Mouse (Mus musculus): ENCODE results near the gene Tekt1. TPM values are rescaled to one million over a fixed set of nuclear protein-coding genes. Genes with fewer than 3 reads are reported as not detected.
"Not testable (repeated sequence)": the region's sequence is repeated elsewhere in the genome, so short reads cannot be mapped to it uniquely, and the experiment has no call there.

Gene Tekt1
- total RNA-seq, 2 experiments from 2014 or later, result 0.26 to 0.40 TPM

DNA sequence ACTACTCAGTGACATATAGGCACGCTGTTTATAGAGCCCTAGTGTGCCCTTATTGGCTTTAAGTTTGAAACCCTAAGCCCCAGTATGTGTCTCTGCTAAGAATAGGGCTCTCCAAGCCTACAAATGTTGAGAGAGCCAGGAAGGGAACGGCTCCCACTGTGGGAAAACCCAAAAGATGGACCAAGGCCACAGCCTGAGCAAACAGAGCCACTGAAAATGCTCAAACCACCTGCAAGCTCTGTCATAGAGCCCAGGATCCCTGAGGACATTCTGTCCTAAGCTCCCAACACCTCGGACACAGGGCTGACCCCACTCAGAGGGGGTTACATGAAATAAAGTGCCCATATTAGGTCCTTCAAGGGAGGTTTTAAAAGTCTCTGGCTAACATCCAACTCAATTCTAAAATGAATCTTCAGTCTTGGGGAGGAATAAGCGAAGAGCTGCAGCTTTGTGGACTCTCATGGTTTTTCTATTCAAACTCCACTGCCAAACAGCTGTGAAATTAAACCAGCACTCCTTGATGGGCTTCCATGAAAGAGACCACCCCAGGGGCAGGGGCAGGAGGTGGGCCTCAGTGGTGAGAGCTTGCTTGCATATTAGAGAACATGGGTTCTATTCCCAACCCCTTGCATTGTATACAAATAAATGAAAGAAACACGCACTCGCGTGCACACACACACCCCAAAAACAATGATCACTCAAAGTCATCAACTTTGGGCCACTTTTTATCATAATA, 27.3 kb upstream of the Tekt1 start:
- DNase-seq, result no peak

DNA sequence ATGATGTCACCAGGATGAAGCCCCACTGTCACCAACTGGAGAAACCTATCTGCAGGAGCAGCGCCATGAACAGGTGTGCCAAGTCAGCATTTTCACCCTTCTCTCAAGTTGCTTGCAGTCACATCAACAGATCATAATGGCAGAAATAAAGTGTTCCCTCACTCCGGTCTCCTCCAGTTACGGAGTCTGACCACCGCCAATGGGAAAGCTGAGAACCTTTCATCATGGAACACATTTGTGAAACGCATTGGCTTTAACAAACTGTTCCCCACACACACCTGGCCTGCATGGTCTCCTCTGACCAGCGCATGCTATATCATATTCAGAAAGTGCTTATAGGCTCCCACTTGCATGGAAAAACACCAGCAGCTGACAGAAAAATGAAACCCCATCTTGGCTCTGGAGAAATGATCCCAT, 25.9 kb upstream of the Tekt1 start:
- DNase-seq, result no peak

DNA sequence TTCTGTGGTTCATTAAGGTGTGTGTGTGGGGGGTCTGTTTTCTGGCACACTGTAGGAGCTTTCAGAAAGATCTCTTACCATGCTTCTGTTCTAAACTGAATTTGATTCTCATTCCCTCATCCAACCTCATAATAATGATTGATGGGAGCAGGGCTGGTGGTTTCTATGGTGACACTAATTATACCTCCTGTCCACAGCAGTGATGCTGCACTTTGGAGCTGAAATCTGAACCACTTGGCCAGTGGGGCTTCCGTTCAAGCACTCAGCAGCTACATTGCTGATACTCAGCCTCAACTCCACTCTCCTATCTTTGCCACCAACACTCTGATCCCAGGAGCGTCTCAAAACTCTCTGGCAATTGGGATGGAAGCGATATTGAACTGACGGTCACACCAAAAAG, 17.1 kb upstream of the Tekt1 start:
- no peak for DNase-seq

DNA sequence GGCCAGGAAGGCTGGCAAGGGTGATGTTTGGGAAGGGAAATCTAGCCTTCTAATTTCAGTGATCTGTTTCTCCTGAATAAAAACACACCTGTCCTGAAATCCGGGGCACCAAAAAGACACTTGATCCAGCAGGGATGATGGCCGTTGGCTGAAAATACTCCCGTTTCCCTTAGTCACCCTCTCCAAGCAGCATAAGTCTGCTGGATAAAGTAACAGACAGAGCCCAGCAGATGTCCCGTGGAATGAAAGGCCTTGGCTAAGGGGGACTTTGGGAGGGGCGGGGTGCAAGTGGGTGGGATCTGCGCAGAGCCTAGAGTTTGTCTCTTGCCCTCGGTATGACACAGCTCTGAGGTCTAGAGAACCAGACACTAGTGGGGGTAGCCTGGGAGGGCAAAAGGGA, 16.0 kb upstream of the Tekt1 start:
- DNase-seq, result no peak

DNA sequence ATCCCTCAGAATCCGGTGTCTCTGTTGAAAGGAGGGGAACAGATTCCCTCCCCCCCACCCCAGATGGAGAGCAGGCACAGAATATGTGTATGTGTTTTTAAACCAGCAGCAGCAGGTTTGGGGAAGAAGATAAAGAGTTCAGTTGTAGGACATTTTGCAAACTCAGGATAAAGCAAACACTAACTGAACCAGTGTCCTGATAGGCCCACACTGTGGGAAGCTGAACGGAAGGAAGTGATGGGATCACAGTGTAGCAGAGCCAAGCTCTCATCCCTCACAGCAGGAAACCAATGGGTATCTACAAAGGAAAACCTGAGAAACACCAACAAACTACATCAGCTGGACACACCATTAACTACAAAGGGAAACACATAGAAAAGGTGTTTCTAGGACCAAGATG, 14.3 kb upstream of the Tekt1 start:
- DNase-seq, result no peak

DNA sequence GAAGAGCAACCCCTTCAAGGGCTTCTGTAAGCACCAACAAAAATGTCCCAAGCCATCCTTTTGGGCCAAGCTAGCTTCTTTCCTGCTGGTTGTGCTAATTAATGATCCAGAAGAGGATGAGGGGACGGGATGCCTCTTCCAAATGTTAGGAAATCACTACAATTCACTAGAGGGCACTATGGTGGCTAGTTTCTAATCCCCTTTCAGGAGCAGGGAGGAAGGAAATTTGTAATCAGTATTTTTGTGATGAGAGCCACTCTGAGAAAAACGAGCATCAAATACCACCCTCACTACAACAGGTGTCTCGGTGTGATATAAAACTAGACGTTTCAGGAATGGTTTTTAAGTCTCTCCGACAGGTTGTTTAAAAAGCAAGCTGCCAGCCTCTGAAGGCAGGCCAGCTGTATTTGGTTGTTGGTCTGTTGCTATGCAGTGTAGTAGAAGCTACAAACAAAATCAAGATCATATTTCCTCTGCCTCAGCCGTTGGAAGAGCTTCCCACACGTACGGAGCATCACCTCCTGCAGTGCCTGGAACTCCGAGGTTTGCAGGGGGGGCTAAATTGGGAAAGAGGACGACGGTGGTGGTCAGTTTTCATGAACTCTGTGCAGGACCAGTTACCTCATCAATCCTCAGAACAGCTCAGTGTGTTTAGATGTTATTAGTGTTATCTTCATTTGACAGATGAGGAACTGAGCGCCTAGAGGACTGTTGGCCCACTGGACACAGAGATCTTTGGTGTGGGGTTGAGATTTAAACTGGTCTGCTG, 7.8 kb upstream of the Tekt1 start:
- no peak for DNase-seq

DNA sequence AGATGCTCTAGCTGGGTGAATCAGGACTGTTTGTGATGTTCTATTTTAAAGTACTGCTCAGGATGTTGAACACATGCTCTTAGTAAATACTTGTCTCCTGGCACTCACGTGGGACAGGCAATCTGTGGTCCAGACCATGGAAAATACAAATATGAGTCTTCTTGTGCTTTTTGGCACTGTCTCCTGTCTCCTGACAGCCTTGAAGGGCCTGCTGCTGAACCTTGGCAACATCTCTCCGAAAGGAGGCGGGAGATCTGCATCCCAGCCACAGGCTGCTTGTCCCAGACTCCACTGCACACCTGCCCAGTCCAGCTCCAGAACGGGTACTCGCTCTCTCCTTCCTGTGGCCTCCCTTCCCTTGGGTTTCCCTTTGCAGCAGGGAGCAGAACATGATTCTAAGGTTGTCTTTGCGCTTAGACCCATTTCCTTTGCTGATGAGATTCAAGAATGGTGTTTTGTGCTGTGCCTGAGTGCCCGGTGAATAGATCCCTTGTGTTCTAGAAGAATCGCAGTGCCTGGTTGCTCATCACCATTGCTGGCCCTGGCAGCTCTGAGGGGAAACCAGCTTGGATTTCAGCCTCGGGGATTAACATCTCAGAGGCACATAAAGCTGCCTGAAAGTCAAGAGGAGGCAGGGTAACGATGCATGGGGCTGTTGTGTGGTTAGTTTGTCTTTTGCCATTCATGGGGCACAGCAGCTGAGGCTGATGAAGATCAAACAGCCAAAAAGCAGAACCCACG, 5.9 kb upstream of the Tekt1 start:
- no peak for DNase-seq

DNA sequence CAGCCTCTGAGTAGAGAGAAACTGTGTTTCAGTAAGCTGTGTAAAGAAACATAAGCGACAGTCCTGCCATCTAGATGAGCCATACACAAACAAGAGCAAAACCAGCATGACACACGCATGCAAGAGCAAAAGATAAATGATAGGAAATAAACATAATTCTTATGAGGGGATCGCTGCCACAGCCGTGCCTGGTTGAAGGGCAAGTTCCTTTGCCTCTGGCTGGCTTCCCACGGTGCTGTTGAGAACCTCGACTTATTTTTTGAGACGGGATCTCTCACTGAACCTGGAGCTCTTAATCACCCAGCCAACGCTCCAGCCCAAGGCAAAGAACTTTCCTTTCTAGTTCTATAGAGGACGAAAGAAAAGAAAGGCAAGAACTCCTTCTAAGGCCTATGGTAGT, 3.9 kb upstream of the Tekt1 start:
- peak; percentile 70 to 79 for DNase-seq

DNA sequence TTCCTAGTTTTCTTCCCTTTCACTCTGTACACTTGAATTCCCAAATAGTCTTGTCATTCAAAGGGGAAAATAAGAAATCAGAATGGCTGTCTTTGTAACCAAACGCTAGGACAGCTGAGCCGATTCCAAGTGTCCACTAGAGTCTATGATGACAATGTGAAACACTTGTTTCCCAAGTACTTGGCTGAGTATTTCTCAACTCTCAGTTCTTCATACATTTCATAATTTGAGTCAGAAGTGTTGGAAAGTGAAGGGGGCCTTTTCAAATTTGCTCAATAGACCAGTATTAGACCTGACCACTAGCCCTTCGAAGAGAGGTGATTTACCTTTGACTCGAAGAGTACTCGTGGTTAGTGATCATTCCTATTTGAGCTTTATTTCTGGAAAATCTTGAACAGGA, 2.3 kb upstream of the Tekt1 start:
- no peak for DNase-seq

DNA sequence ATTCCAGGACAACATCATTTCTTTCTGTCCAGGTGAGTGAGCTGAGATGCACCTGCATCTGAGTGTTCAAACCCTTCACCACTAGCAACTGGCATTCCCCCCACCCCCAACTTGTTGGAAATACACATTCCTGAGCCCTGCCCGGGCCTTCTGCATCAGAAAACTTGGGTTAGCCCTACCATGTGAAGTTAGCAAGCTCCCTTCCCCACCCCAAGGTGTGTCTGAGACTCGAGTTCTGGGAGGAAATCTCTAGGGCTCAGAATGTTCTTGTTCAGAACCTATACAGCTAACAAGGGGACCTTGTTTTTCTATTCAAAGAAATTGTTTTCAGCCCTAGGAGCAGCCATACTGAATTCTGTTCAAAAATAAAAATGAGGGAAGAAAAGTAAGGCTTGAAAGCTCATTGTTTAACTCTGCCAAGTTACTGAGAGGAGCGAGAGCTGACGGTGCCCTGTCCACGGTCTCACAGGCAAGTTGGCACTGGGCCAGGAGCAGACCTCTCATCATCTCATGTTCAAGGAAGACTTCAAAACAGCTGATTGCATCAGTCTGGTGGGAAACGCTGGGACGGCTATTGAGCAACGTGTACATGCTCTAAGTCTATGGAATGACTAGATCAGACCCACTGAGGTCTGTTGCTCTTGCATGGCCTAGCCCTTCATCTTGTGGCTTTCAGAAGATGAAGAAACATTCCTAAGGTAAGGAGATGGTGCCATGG, 1.4 kb upstream of the Tekt1 start:
- peak; percentile 37 to 67 for DNase-seq

DNA sequence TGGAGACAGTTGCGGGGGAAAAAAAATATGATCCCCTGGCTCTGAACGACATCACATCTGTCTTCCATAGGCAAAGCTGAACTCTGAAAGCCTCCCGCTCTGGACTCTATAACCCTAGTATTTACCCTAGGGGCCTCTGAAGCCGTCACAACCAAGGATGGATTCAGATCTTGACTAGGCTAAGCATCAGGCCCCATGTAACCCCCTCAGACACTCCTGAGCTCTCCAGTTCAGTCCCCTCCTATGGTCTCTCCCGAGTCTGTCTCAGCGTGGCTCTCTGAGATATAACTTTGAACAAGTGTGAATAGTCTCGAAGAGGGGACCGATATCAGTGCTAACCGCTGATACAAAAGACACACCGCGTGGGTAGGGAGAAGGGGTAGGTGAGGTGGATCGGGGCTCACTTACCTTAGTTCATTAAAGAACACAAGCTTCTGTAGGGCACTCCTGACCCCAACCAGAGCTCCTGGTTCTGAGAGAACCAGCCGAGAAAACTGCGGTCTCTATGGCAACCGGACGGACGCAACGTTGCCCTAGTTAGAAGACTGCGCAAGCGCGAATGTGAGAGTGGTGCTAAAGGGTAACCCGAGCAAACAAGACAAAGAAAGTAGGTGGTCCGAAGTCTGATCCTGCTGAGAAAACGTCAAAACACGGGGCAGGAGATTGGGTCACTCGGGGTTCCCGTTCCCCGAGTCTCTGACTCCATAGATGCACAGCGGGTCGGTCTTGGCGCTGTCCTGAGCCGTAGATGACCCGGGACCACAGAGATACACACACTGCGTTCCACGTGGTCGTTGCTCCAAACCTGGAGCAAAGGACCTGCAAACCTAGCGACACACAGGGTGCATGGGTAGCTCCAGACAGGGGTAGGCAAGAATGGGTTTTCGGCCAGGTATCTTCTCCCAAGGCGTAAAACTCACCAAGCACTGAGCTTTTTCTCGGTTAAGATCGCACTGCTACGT, 576 bp downstream of the Tekt1 start:
- peak; percentile 79 to 81 for DNase-seq

DNA sequence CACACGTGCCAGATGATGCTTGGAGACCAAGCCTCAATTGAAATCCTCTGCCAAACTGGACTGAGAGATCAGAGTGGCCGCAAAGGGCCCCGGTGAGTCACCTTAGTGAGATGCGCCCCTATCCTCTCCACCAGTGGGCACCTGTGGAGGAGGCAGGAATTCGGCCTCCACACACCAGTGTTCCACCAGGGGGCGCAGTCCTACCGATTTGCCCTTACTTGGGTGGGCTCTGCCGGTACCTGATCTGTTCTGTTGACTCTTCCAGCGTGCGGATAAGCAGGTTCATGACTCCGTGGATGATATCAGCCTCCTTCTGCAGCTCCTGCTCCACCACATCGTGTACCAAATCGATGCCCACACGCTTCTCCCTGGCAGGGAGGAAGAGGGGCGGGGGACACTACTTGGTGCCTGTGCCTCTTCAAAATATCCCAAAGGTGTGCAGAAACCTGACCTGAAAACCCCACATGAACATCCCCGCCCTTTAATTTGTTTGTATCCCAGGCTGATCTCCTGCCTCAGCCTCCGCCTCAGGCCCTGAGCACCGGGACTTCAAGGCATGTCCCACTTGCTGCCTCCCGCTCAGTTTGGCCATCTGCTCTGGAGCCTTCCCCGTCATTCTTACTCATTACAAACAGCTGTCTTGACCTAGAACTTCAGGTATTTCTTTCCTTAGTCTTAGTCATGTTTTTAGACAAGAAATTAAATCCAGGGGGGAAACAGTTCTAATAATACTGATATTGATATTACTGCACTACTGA, 7.1 kb downstream of the Tekt1 start:
- DNase-seq, result peak; percentile 80 to 84

DNA sequence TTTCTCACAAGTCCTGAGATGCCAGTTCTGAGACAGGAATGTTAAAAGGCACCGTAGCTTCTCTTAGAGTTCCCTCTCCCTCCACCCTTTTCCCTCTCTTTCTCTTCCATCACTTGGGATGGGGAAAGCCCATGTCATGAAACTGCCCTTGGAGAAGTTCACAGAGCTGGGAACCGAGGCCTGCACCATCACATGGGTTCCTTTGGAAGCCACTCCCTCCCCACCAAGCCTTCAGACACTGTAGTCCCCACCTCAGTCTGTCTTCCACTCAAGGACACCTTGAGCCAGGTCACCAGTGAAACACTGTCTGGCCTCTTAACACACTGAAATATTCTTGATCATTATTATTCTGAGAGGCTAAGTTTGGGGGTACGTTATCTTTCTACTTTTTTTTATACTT, 9.1 kb downstream of the Tekt1 start:
- no peak for DNase-seq

DNA sequence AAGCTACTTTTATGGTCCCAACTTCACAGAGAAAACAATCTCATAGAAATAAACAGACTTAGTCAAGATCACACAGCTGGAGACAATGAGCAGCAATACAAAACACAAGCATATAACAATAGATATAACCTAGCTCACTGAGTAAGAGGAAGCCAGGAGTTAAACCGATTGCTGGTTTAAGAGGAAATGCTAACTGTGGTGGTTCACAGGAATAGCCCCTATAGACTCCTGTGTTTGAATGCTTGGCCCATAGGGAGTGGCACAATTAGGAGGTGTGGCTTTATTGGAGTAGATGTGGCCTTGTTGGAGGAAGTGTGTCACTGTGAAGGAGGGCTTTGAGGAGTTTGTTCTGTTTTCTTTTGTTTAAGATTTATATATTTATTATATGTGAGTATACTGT, 10.0 kb downstream of the Tekt1 start:
- DNase-seq, result no peak

DNA sequence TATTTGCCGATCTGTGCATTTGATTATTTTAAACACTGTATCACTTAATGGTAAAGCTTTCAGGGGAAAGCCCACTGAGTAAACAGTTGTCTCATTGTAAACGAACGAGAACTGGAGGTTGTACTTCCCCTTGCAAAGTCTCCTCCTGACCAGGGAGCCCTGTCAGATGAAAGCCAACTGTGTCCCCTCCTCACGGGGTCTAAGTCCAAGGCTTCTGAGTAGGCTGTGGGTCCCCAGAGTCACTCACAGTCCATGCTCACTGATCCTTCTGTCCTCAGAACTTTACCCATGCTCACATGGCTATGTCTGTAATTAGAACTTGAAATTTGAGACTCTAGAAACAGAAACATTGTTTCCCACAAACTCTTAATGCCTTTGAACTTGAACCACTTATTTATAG, 12.6 kb downstream of the Tekt1 start:
- no peak for DNase-seq

DNA sequence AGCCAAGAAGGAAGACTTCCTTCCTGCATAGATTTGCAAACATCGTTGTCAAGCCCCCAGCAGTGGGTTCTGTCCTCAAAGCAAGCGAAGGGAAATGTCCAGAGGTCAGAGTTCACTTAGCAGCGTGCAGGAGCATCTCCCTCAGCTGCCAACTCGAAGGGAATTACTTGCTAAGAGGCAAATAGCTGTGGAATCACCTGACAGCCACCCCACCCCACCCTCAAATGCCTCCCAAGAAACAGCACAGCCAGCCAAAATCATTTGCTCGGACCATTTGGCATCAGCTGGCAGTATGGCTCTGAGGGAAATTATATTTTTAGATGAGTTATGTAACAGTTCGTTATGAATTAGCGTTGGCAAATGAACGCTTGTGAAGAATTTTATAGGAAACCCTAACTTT, 13.2 kb downstream of the Tekt1 start:
- DNase-seq, result peak in 1 of 2 experiments; percentile 19

DNA sequence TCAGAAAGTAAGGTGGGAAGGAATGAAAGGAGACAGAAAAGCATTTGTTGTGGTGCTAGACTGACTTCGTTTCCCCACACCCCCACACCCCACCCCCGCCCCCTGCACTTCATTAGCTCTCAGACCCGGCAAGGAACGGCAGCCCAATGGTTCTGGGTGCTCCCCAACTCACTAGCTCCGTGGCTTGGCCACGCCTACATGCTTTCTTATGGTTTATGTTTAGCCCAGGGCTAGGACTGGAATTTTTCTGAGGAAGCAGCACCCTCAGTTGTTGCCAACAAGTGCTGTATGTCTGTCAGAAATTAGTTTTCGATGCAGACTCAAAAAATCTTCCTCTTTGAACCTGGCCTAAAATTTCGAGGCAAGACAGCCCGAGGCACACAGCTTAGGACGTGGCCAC, 13.7 kb downstream of the Tekt1 start:
- DNase-seq, result no peak

DNA sequence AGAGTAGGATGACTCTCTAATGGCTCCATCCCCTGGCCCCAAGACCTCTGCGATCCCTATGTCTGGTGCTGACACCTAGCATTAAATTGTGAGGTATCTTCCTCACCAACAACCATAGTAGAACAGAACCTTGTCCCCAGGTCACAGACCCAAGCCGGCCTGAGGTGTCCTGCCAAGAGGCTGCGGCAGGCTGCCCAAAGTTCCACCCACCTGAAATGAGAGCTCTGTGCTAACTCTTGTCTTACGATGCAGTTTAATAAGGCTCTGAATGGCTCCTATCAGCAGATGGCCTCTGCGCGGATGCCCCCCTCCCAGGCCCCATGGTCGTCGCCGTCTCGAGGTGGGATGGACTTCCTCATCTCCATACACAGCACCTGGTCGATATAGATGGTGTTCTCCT, 17.8 kb downstream of the Tekt1 start:
- no peak for DNase-seq

DNA sequence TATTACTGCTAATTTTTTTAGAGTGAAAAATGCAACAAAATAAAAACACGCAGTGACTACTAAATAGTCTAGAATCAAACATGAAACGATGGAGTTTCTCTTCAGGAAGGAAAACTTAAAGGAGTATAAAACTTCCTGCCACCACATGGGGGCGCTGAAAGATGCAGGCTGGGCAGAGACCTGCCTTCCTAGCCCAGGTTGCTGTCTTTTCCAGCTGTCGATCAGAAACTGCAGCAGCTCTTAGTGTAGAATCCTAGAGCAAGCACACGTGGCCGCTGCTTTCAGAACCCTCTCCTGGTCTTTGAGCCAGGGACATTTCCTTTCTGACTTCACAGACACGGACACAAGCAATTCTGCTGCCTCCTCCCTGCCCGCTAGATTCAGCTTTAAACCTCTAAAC, 18.3 kb downstream of the Tekt1 start:
- peak; percentile 63 to 77 for DNase-seq

DNA sequence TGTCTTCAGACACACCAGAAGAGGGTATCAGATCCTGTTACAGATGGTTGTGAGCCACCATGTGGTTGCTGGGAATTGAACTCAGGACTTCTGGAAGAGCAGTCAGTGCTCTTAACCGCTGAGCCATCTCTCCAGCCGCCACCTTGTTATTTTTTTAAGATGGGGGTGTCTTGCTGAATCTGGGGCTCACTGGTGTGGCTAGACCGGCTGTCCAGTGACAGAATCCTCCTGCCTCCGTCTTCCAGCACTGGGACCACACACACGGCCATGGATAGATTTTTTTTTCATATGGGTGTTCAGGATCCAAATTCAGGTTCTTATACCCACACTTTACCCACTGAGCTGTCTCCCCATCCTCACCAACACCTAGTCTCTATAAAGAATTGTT, 19.0 kb downstream of the Tekt1 start:
- not testable (repeated sequence) for DNase-seq
